ENCODE assay signal across 10 mouse cellular contexts in the genomic region with DNA sequence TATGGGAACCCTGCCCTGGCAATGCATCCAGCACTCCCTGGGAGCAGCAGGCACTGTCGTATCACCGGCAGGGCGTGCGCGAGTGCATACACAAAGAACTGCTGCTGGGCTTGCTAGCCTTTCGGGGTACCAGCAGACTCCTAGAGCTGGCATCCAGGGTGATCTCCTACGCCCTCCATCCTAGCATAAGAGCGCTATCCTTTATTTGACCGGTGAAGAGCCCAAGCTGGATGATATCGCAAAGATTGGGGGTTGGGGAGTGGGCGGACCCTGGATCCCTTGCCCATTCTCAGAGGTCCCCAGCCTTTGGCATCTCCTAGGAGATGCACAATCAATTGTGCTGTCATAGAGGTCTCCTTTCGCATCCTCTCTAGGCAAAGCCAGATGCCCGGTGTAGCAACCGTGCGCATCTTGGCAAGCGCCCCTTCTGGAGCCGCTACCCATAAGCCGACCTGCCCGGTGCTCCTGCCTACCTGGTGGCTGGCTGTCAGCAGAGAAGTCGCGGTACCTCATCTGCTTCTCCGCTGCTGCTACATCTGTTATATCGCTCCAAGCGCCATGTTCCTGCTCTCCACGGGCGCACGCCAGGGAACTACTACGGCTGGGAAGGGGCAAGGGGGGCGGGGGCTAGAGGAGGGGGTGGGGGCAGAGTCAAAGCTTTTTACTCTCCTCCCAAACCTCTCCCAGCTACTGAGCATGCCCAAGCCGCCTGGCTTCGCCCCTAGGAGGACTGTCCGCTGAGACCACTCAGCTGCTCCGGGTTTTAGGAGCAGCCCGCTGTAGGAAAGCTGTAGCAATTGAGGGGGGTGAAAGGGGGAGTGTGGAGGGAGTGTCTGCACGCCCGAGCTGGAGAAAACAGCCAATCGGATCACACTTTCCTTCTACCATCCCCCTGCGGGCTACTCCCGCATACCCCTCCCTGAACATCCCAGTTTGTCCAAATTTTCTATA. TPM values are rescaled to one million over a fixed set of nuclear protein-coding genes. Genes with fewer than 3 reads are reported as not detected.
DNase-seq lines count a peak whose midpoint lies in the region; ATAC-seq and TF ChIP-seq lines count a peak whose summit lies in the region.
"Had no signal": no experiment of that assay in that cellular context is flagged by ENCODE, and none has a peak within 500 bp of the region (broad histone marks: within the 10 kb centered on the region; RNA-seq: fewer than 3 reads in every experiment).

A gene (minus strand): TSS at position 787 of the 951 bp plus-strand sequence.

- TF ChIP-seq CTCF in layer of hippocampus, adult 2 months (conservative IDR thresholded peaks at IDR 0.05), result peak; percentile 53

- H3K36me3 ChIP-seq in kidney, embryonic 14.5 days (ENCODE audit: control insufficient read depth, insufficient read depth, low read length), result no peaks in the 10 kb centered on the region
- no peaks in the 10 kb centered on the region for H3K36me3 ChIP-seq in liver, embryonic 15.5 days (replicated peaks)
- H3K36me3 ChIP-seq: G1E had no signal

- peak within 1 kb of the TSS; percentile 42 for H3K9ac ChIP-seq in kidney, embryonic 14.5 days (ENCODE audit: low read depth, low read length)
- H3K9ac ChIP-seq in liver, embryonic 15.5 days, result no peak within 1 kb of the TSS

- H3K4me3 ChIP-seq in kidney, embryonic 14.5 days (ENCODE audit: low read length), result peak within 1 kb of the TSS; percentile 52
- peak within 1 kb of the TSS; percentile 79 for H3K4me3 ChIP-seq in layer of hippocampus, adult 2 months
- peak within 1 kb of the TSS; percentile 26 for H3K4me3 ChIP-seq in liver, embryonic 15.5 days (replicated peaks)

- ATAC-seq in kidney, embryonic 14.5 days (ENCODE audit: low FRiP score, low TSS enrichment), result peak; percentile 100
- no peak for ATAC-seq in liver, embryonic 15.5 days (ENCODE audit: insufficient read depth)
- no peak for ATAC-seq in erythroid progenitor cell, adult 5-6 weeks (replicated peaks; ENCODE audit: low FRiP score, poor library complexity, severe bottlenecking)

- H3K27ac ChIP-seq in kidney, embryonic 14.5 days (ENCODE audit: low read depth, low read length), result no peak within 1 kb of the TSS
- peak within 1 kb of the TSS; percentile 97 for H3K27ac ChIP-seq in layer of hippocampus, adult 2 months
- H3K27ac ChIP-seq in liver, embryonic 15.5 days (replicated peaks), result no peak within 1 kb of the TSS
- H3K27ac ChIP-seq: macrophage had no signal

- H3K4me1 ChIP-seq in kidney, embryonic 14.5 days (ENCODE audit: control insufficient read depth, insufficient read depth, low read length), result peaks cover 4% of the 10 kb centered on the region; the same call in 1 of the 2 replicates
- H3K4me1 ChIP-seq in liver, embryonic 15.5 days (replicated peaks), result no peaks in the 10 kb centered on the region

- no peaks in the 10 kb centered on the region for H3K9me3 ChIP-seq in kidney, embryonic 14.5 days (ENCODE audit: control insufficient read depth, low read length)
- no peaks in the 10 kb centered on the region for H3K9me3 ChIP-seq in liver, embryonic 15.5 days (replicated peaks)

- H3K4me2 ChIP-seq in kidney, embryonic 14.5 days (replicated peaks; ENCODE audit: low read depth, low read length), result peak within 1 kb of the TSS; percentile 84
- peak within 1 kb of the TSS; percentile 43 for H3K4me2 ChIP-seq in liver, embryonic 15.5 days

- under 1% methylated on average over 39 of the region's 39 CpGs for WGBS in kidney, embryonic 14.5 days
- WGBS in liver, embryonic 15.5 days (ENCODE audit: insufficient replicate concordance), result 2% methylated on average over 39 of the region's 39 CpGs

- H3K27me3 ChIP-seq in kidney, embryonic 14.5 days (ENCODE audit: control insufficient read depth, insufficient read depth, low read length), result peaks cover 3% of the 10 kb centered on the region
- H3K27me3 ChIP-seq in liver, embryonic 15.5 days, result peaks cover 25% of the 10 kb centered on the region

- no peak for DNase-seq in kidney, postnatal 36 days
- DNase-seq in cerebellum, postnatal 14 days, result peak; percentile 84 to 87
- DNase-seq in frontal cortex, postnatal 14 days (ENCODE audit: low spot score in 2 of 2), result peak; percentile 62 to 79
- peak; percentile 72 to 83 for DNase-seq in layer of hippocampus, adult 2 months (ENCODE audit: low spot score in 2 of 2)
- DNase-seq in right cerebral cortex, adult 2 months (ENCODE audit: low spot score in 2 of 2), result peak; percentile 80 to 81

RNA-seq across cellular contexts. Expression of the gene that starts here (rescaled TPM):
- 1.6 and 1.7 TPM in 2 replicates for polyA plus RNA-seq in kidney, embryonic 14.5 days (2014; fragmentation: Nextera tagmentation; extraction: Ambion mirVana)
- 10 to 100 TPM; 24.3 to 24.4 TPM for total RNA-seq in layer of hippocampus, adult 2 months (2021)
- 0.02 and 0.07 TPM in 2 replicates for polyA plus RNA-seq in liver, embryonic 15.5 days (2015; fragmentation: Nextera tagmentation; extraction: Ambion mirVana)
- total RNA-seq in erythroid progenitor cell, adult 5-6 weeks (2015; ENCODE audit: low replicate concordance), result 0.42 TPM in 1 of 2 replicates, not detected in the other
- total RNA-seq in erythroid progenitor cell, adult 5-6 weeks (2017; ENCODE audit: low replicate concordance), result not detected in 2 replicates
- polyA plus RNA-seq: G1E, macrophage had no signal

Comparison
In these comparisons a context has a peak if more than half of its experiments do, and no peak if none do; other contexts are left out.
1. RNA of the gene that starts here (total RNA-seq): 24.3 to 24.4 TPM in layer of hippocampus, adult 2 months; 0.42 TPM in erythroid progenitor cell, adult 5-6 weeks; every median in the first group is over 10 times any median in the second.
2. H3K4me3 ChIP-seq: peak in every context shown above with its lines; median percentile 79 in layer of hippocampus, adult 2 months; 52 in kidney, embryonic 14.5 days; 26 in liver, embryonic 15.5 days.
3. DNase-seq: peak in cerebellum, postnatal 14 days (2 of 2), frontal cortex, postnatal 14 days (2 of 2), layer of hippocampus, adult 2 months (2 of 2) and right cerebral cortex, adult 2 months (2 of 2); none in kidney, postnatal 36 days (0 of 2).